Mouse (Mus musculus) gastrocnemius, postnatal 10 days (tissue): Measurements from ENCODE around the gene Serpinb3a. TPM values are rescaled to one million over a fixed set of nuclear protein-coding genes. Genes with fewer than 3 reads are reported as not detected.
"Not testable (repeated sequence)": the region's sequence is repeated elsewhere in the genome, so short reads cannot be mapped to it uniquely, and the experiment has no call there.

Experiments
- DNase-seq: peaks from one replicate; pipeline ENCODE4 v3.0.0; 2021; ENCODE audit warnings: mixed read lengths
- long read RNA-seq, 2 experiments: library from polyadenylated mRNA; stranded (forward); transcript quantifications; one replicate each; pipeline ENCODE4 v2.0.0; 2021
- total RNA-seq, 2 experiments: library from RNA; stranded (reverse); gene quantifications; 2 replicates each; pipeline ENCODE4 v1.2.3; 2021

Serpinb3a gene
- not detected for total RNA-seq
- long read RNA-seq, experiment 1: 0 reads
- long read RNA-seq, experiment 2: 0 reads

DNA sequence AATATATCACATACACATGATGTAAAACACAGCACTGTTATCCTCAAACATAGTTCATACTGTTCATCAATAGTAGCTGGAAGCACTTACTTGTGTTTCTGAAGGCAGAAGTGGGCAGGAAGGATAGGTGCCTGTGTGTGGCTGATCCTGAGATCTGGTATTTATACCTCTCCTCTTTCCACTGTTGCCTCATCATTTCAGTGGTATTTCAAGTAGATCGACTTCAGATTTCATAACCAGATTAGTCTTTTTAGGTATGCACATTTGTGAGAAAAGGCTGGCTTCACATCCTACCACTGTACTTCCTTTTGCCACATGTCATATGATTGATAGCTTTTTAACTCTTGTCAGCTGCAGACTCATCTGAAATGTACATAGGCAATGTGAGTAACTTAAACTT lies at the start of gene Serpinb3a:
TSS of gene Serpinb3a (minus strand) at position 101 of the 400 bp plus-strand sequence.
- no peak for DNase-seq

GRCm38 (mm10) chr1:107098417-107098816 lies 46.3 kb upstream of the Serpinb3a start:
- no peak for DNase-seq

DNA sequence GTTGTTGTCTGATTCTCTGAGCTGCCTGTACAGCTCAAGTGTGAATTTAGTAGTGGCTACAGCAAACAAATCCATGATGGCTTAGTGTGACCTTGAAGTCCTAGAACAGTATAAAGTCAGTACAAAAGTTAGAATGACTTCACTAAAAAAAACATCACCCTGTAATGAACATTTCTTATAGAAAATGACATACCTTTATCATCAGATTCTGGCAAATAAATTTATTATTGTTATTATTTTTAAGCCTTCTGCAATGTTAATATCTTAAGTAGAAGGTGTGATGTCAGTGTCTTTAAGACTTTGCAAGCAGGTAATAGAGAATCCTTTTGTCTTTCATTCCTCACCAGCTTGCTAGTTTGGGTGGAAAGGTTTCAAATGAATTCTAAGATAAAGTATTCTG lies 31.3 kb upstream of the Serpinb3a start, which contains the start of gene Serpinb3d:
TSS of gene Serpinb3d (minus strand) at position 101 of the 400 bp plus-strand sequence.
- no peak for DNase-seq

DNA sequence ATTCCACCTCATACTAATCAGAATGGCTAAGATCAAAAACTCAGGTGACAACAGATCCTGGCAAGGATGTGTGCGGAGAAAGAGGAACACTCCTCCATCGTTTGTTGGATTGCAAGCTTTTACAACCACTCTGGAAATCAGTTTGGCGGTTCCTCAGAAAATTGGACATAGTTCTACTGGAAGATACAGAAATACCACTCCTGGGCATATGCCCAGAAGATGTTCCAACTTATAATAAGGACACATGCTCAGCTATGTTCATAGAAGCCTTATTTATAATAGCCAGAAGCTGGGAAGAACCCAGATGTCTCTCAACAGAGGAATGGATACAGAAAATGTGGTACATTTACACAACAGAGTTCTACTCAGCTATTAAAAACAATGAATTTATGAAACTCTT lies 17.9 kb downstream of the Serpinb3a start:
- not testable (repeated sequence) for DNase-seq

GRCm38 (mm10) chr1:107025886-107026285 lies 26.2 kb downstream of the Serpinb3a start:
- DNase-seq: no peak

DNA sequence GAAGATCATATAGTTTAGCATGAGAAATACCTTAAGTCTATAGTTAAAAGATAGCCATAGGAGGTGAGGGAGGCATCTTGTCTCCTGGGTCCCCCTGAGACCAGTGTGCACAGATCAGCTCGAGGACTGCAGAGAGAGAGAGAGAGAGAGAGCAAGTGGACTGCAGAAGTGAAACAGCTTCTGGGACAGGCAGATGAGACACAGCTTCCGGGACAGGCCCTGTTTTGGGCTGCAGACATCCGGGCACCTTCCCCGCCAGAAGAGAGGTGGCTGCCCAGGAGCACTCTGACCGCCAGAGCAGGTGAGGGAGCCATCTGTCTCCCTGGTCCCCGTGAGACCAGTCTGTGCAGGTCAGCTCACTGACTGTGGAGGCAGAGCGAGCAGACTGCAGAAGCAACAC lies 36.9 kb downstream of the Serpinb3a start:
- DNase-seq: no peak

DNA sequence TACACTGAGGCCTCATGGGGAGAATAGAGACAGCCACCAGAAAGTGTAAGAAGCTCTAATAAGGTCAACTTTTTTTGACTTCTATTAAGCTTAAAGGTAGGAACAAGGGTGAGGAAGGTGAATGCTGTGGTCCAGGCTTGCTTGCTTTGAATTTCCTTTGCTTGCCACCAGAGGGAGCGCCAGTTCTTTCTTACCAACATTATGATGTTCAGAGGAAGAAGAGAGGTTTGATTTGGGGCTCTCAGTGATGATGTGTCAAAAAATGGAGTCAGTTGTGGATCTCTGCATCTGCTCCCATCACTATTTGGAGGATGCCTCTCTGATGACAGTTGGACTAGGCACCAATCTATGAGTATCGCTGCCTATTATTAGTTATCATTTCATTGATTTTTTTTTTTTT lies 37.6 kb downstream of the Serpinb3a start:
- DNase-seq: no peak

GRCm38 (mm10) chr1:107006316-107006715 lies 45.8 kb downstream of the Serpinb3a start:
- no peak for DNase-seq

DNA sequence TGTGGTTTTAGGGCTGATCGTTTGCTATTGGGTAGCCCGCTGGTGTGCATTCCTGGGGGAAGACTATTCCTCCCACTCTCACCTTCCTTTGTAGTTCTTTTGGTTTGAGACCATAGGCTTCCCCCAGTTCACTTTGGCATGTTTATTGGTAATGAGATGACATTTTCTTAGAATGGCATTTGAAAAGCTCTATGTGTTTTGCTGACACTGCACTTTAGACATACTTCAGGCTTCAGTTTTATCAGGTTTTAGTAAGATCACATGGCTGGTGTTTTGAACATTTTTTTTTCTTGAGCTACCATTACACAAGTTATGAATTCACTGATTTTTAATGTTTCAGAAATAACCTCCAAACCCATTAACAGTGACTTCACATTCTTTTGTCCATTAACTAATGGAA lies 50.3 kb downstream of the Serpinb3a start:
- DNase-seq: no peak

- DNase-seq: no peak
These were observed 51.7 kb downstream of the Serpinb3a start for GRCm38 (mm10) chr1:107000424-107000823.

Other genes starting within 250 kb of the Serpinb3a start
- not detected for gene Serpinb5, start 191.1 kb downstream of the Serpinb3a start, total RNA-seq
- gene Serpinb12, start 117.9 kb downstream of the Serpinb3a start, total RNA-seq: under 1 TPM; 0.33 to 0.65 TPM
- gene Serpinb13, start 71.3 kb downstream of the Serpinb3a start, total RNA-seq: not detected
- gene Serpinb3d, start 31.2 kb upstream of the Serpinb3a start, total RNA-seq: not detected
- gene Serpinb3b, start 226.1 kb upstream of the Serpinb3a start, total RNA-seq: not detected
- not detected for gene Serpinb3c, start 226.1 kb upstream of the Serpinb3a start, total RNA-seq